Mouse (Mus musculus) liver, embryonic 11.5 days (tissue): ENCODE measurements at regions not wholly inside any gene's neighbourhood (a gene's known extent, or its start where the extent isn't known, plus 50 kb on each side); places are given as distances from the start of the nearest gene placed in this dataset.

Experiments used
- ATAC-seq: fragments of 200-750 bp; cut with Nextera tagmentation; replicated peaks from 2 replicates; pipeline ENCODE4 v1.8.0; 2017; ENCODE audit warnings: moderate number of reproducible peaks, mild to moderate bottlenecking, moderate TSS enrichment, moderate library complexity; ENCODE audit not compliant: low FRiP score
- DNase-seq: peaks from one replicate; pipeline ENCODE4 v3.0.0-alpha.2; 2017; ENCODE audit warnings: low spot score
- H3K27ac ChIP-seq: fragments of 300-500 bp; sonication (generic); 2 replicates; pipeline ENCODE4 v1.5.1; 2014; ENCODE audit warnings: mild to moderate bottlenecking, low read depth, low read length, control low read depth
- H3K27me3 ChIP-seq: fragments of 300-500 bp; sonication (generic); replicated peaks from 2 replicates; pipeline ENCODE4 v1.6.1; 2014; ENCODE audit warnings: low read length, mixed read lengths; ENCODE audit not compliant: control insufficient read depth, insufficient read depth
- H3K36me3 ChIP-seq: fragments of 300-500 bp; sonication (generic); 2 replicates; pipeline ENCODE4 v1.6.1; 2014; ENCODE audit warnings: mild to moderate bottlenecking, low read length, moderate library complexity, mixed read lengths; ENCODE audit not compliant: control insufficient read depth, insufficient read depth
- H3K4me1 ChIP-seq: fragments of 300-500 bp; sonication (generic); replicated peaks from 2 replicates; pipeline ENCODE4 v1.6.1; 2014; ENCODE audit warnings: low read length, mixed read lengths; ENCODE audit not compliant: control insufficient read depth, insufficient read depth
- H3K4me2 ChIP-seq: fragments of 300-500 bp; sonication (generic); 2 replicates; pipeline ENCODE4 v1.6.1; 2014; ENCODE audit warnings: mild to moderate bottlenecking, control low read depth, moderate library complexity
- H3K4me3 ChIP-seq: fragments of 300-500 bp; sonication (generic); 2 replicates; pipeline ENCODE4 v1.5.1; 2014; ENCODE audit warnings: low read depth, low read length, control low read depth
- H3K9ac ChIP-seq: fragments of 300-500 bp; sonication (generic); 2 replicates; pipeline ENCODE4 v1.6.1; 2014; ENCODE audit warnings: low read depth, low read length, control low read depth
- H3K9me3 ChIP-seq: fragments of 300-500 bp; sonication (generic); 2 replicates; pipeline ENCODE4 v1.6.1; 2016; ENCODE audit warnings: low read length, inconsistent platforms, mixed read lengths; ENCODE audit not compliant: control insufficient read depth
- WGBS: fragments of 180-500 bp; shearing (Covaris S2); extraction: QIAGEN DNeasy Blood & Tissue Kit; methylation state at CpG from one replicate; pipeline ENCODE4 v1.1.7; 2014; 5-methylcytosine and 5-hydroxymethylcytosine counted together

GRCm38 (mm10) chr7:73881252-73882042 lies 132.0 kb downstream of the St8sia2 start:
- Histone ChIP-seq H3K4me2 (no peak overlapping the region), H3K4me3 (no peak overlapping the region), H3K9me3 (no peaks in the 10 kb centered on the region), H3K27ac (no peak overlapping the region), H3K4me1 (no peaks in the 10 kb centered on the region), H3K36me3 (no peaks in the 10 kb centered on the region), H3K27me3 (no peaks in the 10 kb centered on the region), H3K9ac (no peak overlapping the region)
- ATAC-seq = no peak
- DNase-seq = no peak
- WGBS = 90% methylated on average over 13 of the region's 13 CpGs

- no peak for DNase-seq
- Histone ChIP-seq H3K36me3 (no peaks in the 10 kb centered on the region), H3K27me3 (no peaks in the 10 kb centered on the region), H3K27ac (no peak overlapping the region), H3K4me1 (no peaks in the 10 kb centered on the region), H3K9ac (no peak overlapping the region), H3K4me2 (no peak overlapping the region), H3K4me3 (no peak overlapping the region), H3K9me3 (no peaks in the 10 kb centered on the region)
- WGBS = 58% methylated on average over 7 of the region's 7 CpGs
- no peak for ATAC-seq
These were observed 127.3 kb downstream of the St8sia2 start for GRCm38 (mm10) chr7:73886152-73886551.
